Mouse (Mus musculus): ENCODE measurements at regions not wholly inside any gene's neighbourhood (a gene's known extent, or its start where the extent isn't known, plus 50 kb on each side); places are given as distances from the start of the nearest gene placed in this dataset.

DNA sequence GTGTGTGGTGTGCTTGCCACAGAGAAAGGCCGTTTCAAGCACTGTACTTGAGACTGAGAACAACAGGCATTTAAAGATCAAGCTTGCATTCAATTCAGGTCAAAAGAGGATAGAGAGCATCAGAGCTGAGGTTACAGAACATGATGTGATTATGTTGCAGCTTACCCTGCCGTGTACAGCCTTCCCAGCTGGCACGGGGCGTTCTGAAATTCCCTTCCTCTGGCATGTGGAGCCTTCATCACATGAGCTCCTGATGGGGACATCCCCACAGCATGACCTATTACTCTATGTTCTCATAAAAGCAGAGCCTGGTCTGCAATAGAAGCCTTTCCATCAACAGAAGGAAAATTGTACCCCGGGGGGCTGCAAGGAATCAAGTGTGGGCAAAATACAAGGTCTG lies 62.5 kb upstream of the Spag17 start:
- H3K27me3 ChIP-seq = no peaks in the 10 kb centered on the region
- H3K36me3 ChIP-seq = no peaks in the 10 kb centered on the region
- no peak for ATAC-seq (ENCODE audit: low FRiP score)
- H3K27ac ChIP-seq = no peak overlapping the region
- WGBS = 81% methylated on average over 5 of the region's 5 CpGs
- no peak overlapping the region for H3K4me2 ChIP-seq (replicated peaks)
- no peak overlapping the region for H3K4me3 ChIP-seq
- peaks cover 6% of the 10 kb centered on the region for H3K4me1 ChIP-seq
- no peak overlapping the region for H3K9ac ChIP-seq
- no peaks in the 10 kb centered on the region for H3K9me3 ChIP-seq (replicated peaks)

- H3K9me3 ChIP-seq (replicated peaks) = no peaks in the 10 kb centered on the region
- peaks cover 1% of the 10 kb centered on the region for H3K4me1 ChIP-seq
- no peaks in the 10 kb centered on the region for H3K36me3 ChIP-seq
- no peak overlapping the region for H3K27ac ChIP-seq
- H3K9ac ChIP-seq = no peak overlapping the region
- 76% methylated on average over 3 of the region's 3 CpGs for WGBS
- no peak overlapping the region for H3K4me3 ChIP-seq
- no peaks in the 10 kb centered on the region for H3K27me3 ChIP-seq
- H3K4me2 ChIP-seq (replicated peaks) = no peak overlapping the region
- no peak for ATAC-seq (ENCODE audit: low FRiP score)
Observed at GRCm38 (mm10) chr3:99823256-99823655, 62.0 kb upstream of the Spag17 start.
